Mouse (Mus musculus): ENCODE measurements around the gene Ccno.
"Not testable (repeated sequence)": the region's sequence is repeated elsewhere in the genome, so short reads cannot be mapped to it uniquely, and the experiment has no call there.

Gene Ccno

DNA sequence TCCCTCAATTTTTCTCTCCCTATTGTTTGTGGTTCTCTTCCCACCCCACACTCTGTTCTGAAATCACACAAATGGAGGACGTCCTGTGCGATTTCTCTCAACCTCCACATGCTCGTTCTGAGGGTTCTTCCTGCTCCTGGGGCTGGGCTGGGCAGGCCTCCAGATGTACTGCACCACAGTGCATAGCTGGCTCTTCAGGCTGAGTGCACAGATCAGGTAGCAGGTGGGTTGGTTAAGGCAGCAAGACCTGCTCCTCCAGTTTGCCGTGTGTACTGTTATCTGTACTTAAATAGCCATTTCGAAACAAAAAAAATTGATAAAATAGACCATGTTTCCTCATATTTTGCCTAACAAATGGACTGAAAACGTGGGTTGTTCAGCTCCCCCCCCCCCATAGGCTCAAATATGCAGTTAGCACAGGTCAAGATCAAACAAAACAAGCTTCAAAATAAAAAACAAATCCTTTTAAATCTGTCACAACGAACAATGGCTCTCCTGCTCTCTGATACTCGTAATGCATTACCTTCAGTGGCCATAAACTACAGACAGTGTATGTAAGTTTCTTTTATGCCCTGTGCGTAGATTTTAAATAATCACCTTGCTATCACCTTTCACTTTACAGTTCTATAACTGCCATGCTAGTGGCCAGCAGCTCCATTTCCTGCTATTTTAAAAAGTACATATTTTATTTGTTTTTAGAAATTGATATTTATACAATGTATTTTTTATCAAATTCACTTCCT lies 13.1 kb downstream of the Ccno start:
- DNase-seq: no peak

DNA sequence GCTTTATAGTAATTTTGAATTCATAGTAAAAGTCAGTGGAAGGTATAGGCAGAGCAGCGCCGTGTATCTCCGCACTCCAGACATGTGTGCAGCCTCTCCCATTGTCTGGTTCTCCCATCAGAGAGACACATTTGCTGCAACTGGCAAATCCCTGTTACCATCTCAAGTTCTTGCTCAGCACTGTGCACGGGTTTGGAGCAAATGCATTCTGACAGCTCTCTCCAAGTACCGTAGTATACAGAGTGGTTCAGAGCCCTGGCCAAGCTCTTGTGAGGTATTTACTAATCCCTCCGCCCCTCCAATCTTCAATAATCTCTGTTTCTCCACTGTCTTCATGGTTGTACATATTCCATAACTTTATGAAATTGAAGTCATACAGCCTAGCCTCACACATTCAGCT lies 25.1 kb downstream of the Ccno start:
- DNase-seq: no peak

DNA sequence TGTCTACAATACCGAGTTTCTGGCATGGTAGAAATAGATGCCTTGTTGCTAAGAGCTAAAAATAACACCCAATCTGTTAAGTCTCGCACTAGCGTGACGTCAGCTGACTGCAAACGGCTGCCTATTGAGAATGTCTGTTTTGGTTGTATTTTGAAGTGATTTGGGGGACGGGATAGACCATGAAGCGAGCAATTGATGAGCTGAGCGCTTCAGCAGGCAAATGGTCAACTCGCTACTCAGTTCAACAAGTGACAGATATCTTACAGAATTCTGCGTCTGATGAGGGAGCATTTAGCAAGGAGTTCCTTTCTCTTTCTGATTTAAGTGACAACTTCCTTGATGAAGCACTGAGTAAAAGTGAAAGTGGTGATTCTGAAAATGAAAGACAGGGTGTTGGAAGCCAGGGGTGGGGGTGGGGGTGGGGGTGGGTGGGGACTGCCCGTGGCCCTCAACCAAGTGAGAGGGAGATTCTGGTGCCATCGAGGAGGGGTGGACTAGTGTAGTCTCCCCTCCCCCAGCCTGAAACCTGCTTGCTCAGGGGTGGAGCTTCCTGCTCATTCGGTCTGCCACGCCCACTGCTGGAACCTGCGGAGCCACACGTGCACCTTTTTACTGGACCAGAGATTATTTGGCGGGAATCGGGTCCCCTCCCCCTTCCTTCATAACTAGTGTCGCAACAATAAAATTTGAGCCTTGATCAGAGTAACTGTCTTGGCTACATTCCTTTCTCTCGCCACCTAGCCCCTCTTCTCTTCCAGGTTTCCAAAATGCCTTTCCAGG lies 25.8 kb downstream of the Ccno start:
- DNase-seq: not testable (repeated sequence)

DNA sequence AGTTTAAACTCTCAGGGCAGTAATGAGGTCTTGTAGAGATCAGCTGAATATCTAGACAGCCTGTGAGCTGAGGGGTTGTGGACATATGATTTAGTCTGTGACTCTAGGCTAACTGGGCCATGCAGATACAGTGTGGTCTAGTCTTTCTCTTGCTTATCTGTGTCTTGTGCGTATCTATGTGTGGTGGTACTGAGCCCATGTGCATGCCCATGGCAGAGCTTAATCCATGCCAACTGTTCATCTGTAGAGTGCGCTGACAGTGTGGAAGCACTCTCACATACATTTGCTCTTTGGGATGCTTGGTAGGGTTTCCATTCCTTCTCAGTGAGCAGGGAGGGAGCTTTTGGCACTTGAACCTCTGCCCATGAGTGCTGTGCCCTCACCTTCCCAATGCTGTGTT lies 33.9 kb downstream of the Ccno start:
- no peak for DNase-seq

DNA sequence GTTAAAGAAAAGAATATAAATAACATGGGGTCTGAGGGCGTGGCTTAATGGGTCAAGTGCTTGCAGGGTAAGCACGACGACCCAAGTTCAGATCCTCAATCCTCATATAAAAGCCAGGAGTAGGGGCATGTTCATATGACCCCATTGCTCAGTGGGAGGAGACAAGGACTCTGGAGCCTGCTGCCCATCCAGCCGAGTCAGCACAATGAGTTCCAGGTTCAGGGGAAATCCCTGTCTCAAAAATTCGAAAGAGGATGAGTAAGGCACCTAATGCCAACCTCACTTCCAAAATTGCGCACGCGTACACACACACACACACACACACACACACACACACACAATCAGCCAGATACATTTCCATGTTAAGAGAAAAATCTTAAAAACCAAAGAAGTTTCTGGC lies 34.9 kb downstream of the Ccno start:
- no peak for DNase-seq

DNA sequence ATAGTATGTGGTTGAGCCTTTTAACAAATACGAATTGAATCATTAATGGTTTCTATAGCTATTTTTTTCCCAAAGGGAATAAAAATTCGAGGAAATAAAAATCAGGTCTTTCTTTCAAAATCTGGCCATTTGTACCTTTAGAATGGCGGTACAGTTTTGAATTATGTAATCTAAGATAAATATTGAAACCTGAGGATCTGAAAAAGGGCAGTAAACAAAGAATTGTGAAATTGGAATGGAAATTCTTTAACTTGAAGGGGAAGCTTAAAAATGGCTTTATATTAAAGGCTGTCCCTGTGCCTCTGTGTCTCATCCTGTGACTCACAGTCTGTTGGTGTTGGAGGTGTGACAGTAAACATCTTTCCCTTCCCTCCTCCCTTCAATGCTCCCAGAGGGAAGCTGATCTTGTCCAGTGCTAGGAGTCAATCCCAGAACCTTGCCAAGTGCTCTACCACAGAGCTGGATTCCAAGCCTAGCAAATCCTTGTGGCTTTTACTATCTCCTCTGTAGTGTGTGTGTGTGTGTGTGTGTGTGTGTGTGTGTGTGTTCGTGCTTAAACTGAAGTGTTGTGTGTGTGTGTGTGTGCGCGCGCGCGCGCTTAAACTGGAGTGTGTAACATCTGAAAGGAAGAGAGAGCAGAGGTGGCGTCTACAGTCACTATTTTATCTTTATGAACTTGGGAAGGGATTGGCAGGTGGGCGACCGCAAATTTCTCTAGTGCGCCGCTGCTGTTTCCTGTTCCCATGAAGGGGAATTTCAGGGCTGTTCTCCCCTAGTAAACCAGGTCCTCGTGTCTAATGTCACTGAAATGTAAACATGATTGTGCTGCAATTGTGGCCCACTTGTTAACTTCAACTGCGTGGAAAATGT lies 35.9 kb downstream of the Ccno start:
- DNase-seq: no peak

DNA sequence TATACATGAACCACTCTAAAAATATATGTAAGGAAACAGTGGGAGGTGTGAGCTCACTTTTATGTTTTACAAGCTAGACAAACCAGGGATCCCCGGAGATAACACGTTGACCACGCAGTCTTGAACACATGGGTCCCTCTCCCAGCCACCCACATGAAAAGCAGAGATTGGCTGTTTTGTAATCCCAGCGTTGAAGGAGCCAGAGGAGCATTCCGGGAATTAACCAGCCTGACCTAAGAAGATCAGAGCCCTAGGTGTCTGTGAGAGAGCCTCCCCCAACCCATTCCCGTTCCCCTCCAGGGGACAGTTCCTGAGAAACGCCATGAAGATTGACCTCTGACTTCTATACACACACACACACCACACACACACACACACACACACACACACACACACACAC lies 43.7 kb downstream of the Ccno start:
- DNase-seq: no peak

DNA sequence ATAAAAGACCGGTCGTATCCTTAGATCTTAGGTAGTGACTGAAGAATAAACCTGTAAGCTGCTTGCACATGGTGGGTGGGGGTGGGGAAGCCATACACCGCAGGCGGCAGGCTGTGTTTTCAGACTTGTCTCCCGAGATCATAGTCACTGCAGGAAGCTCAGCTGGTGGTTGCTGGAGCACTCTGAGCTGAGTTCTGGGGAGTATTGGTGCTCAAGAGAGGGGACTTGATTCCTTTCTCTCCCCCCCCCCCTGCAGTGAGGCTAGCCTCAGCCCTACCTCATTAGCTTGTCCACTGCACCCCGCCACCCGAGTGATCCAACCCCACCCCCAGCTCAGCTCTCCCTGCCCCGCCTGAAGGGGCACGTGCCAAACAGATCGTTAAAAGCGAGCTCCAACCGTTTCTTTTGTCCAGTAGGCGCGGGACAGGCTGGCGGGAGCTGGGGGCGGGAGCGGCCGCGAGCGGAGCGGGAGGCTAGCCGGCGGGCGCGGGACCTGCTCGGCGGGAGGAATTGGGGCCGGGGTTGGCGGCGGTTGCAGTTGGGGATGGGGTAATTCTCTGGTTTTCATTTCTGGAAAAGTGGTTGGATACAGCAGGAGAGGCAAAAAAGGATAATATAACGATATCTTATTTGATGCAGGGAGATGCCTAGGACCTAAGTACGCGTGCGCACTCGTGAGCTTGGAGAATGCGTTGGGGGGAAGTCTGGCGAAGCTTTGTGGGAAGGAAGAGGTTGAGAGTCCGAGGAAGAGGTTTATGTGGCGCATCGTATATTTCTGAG lies 44.4 kb downstream of the Ccno start:
- DNase-seq: peak in 1 of 2 experiments; percentile 12

DNA sequence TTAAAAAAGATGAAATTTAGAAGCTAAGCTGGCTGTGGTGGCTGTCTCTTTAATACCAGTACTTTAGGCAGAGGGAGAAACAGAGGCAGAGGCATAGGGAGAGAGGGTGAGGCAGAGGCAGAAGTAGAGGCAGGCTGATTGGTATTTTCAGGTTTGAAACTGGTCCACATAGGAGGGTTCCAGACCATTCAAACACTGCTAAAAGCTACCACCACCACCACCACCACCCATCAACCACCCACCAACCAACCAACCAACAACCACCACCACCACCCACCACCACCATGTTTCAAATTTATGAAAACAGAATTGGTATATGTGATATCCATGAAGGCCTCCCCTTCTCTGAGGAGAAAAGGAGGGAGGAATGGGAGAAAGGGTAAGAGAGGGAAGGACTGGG lies 45.2 kb downstream of the Ccno start:
- no peak for DNase-seq

DNA sequence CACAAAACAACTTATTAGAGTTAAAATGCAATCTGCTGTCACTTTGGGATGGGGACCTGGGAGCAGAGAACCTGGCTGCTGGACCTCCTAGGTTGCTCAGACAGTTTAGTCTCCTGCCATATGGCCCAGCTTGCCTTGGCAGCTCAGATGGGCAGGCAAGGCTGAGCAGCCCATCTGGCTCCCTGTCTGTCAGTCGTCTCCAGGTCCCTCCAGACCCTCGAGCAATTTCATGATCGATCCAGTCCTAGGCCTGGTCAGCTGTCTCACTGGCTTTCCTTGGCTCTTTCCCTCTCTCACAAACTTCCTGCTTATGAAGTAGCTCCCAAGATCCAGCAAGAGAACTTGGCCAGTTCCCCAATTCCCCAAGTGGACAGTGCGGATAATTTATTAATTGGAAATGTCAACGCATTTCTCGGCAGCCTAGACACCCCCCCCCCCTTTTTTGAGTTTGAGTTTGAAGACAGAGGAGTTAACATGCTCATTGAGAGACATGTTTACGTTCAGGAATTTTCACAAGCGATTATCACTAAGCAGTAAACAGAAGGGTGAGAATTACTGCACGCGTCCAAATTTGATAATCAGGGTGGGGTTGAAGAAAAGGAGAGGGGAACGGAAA lies 46.8 kb downstream of the Ccno start:
- no peak for DNase-seq

DNA sequence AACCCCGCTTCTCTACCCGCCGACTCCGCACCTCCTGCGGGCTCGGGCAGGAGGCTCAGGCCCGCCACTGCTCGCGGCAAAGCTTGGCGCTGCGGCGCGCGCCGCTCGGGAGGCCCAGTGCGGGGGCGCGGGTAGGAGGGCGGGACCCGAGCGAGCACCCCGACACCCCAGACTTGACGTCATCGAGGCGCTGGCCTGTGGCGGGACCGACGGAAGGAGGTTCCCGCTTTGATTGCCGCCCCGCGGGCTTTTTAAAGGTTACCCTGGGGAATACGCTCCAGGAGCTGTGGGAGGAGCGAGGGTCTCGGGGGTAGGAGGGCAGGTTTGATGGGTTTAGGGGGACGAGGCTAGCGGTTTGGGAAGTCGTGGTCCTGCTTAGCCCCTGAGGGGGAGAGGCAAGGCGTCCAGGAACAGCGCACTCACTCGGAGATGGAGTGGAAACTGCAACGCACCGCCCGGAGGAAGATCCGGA lies 47.4 kb downstream of the Ccno start, which contains the start of gene Cdc20b:
Cdc20b (plus strand) TSS at position 162 of the 472 bp plus-strand sequence.
- peak; percentile 21 to 52 for DNase-seq

DNA sequence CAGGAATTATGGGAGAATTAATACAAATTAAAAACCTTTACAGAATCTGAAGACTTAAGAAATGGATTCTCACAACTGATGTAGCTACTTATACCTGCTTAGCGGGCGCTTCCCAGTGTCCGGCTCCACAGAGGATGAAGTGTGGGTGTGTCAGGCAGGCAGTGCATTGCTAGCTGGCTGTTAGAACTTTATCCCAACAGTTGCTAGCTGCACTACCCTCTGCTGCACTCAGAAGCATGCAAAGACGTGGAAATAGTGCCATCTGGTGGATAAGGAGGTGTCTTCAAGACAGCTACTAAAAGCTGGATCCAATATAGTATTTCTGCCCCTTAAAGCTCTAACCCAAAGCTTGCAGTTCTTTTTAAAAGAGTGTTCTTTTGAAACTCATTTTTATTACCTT lies 48.2 kb downstream of the Ccno start:
- DNase-seq: peak; percentile 79 to 89
